Mouse (Mus musculus): ENCODE data around the gene Ldb2. TPM values are rescaled to one million over a fixed set of nuclear protein-coding genes. Genes with fewer than 3 reads are reported as not detected.

Gene Ldb2
- total RNA-seq, 4 experiments from 2014 or later: 62.0 to 71.8 (median 67.8) TPM

DNA sequence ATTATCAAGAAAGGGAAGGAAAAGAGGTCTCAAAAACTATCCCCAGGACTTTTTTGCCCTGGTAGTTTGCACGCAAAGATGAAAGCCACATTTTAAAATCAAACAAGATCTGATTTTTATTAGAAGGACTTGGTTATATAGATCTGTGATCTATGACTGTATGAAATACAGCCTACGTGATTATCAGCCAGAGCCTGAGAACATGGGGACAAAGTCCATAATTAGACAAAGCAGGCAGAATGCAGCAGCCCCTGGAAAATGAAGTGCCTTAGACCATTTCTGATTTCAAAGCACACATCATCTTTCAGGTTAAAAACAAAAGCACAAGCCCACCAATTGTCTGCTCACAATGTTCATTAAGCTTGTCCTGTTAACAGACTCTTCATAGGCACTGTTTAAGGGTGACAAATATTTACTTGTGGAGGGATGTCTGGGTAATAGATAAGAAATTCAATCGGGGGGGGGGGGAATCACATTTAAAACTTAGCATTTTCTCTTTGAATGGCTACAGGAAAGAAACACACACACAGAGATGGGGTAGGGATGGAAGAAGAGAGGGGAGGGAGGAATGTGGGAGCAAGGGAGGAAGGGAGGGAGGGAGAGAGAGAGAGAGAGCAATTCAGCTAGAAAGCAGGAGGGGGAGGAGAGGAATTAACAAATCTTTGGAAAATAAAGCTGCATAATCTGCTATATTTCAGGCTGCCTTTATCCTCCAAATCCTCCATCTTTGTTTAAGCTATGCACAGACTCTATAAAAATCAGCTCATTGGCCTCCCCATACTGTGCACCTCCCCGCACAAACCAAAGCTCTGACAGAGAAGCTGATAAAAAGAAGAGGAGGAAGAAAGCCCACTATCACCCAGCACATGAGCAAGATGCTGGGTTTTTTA, 153.3 kb downstream of the Ldb2 start:
- no peak for DNase-seq (ENCODE audit: low spot score in 2 of 2)

DNA sequence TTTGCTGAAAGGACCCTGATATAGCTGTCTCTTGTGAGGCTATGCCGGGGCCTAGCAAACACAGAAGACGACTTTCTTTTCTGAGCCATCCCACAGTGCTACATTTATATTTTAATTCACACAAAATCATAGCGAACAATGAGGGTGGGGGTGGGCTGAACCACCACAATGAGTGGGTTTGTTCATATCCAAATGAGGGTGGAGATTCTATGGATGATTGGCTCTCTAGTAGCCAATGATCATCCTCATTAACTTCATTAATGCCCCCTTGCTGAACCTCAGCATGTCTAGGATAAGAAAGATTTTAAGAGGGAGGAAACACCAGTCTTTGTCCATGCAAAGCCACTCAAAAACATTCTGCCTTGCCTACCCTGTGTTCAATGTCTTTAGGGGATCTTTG, 156.4 kb downstream of the Ldb2 start:
- no peak for DNase-seq (ENCODE audit: low spot score in 2 of 2)

DNA sequence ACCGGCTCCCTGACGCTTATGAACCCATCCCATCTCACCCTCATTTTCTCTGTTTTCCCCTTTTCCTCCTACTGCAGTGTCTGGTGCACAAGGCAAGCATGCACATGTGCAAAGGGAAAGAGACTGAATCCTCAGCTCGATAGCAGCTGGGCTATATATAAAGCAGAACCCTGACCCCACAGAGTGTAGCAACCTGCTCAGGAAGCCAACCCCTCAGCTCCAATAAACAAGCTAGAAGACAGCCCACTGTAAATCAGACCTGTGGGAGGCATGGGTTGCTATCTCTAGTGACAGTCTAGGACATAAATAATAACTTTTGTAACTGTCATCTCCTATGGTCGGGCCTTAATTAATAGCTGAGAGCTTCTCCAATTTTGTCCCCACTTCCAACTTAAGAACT, 158.4 kb downstream of the Ldb2 start:
- no peak for DNase-seq (ENCODE audit: low spot score in 2 of 2)

DNA sequence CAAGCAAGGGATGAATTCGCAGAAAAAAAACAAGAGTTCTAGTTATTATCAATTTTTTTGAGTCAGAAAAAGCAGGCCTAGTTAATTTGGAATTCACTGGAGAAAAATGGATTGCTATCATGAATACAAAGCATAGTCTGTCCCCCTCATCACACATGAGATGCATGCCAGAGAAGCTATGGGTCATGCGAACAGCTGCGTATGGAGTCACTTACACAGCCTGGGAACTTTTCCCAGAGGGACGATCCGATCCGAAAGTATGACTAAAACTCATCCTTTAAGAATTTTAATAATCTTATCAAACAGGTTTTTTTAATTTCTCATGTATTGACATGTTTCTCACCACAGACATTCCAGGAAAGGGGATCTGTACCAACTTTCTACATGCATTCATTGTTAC, 163.9 kb downstream of the Ldb2 start:
- DNase-seq (ENCODE audit: low spot score in 2 of 2): no peak

DNA sequence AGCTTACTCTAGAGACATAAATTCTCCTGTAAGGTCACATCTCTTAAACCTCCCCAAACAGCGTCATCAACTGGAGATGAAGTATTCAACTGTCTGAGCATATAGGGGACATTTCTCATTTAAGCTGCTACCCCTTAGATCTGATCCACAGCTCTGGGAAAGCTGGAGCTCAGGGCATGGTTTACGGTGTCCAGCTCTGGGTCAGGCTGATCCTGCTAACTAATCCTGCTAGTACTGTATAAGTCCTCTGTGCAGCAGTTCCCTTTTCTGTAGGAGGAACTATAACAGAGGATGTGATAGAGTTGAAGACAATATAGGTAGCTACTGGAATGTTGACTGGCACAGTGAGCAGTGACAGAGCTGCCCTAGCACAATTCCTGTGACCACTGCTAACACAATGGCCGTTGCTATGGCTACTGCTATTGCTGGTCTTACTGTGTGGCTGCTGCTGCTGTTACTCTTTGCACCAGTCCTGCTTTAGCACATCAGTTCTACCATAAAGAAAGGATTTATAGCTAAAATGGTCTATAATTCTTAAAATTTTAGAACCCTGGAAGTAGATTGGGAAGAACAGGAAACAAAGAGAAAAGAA, 170.3 kb downstream of the Ldb2 start:
- DNase-seq (ENCODE audit: low spot score in 2 of 2): no peak

DNA sequence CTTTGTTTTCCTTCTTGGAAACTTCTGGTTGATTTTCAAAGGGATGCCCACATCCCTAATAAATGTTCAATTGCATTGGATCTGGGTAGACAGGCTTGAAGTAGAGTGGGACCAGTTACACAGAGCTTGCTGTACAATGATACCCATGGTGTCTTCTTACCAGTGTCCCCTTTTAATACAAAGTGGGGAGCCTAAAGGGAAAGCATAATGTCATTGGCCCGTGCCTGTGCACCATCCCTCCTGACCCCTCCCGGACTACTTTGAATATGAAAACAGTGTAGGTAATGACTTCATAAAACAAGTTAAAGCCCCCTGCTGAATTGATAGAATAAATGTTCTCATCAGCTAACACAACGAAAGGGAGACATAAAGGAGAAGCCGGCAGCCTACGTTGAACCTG, 172.0 kb downstream of the Ldb2 start:
- DNase-seq (ENCODE audit: low spot score in 2 of 2): no peak

DNA sequence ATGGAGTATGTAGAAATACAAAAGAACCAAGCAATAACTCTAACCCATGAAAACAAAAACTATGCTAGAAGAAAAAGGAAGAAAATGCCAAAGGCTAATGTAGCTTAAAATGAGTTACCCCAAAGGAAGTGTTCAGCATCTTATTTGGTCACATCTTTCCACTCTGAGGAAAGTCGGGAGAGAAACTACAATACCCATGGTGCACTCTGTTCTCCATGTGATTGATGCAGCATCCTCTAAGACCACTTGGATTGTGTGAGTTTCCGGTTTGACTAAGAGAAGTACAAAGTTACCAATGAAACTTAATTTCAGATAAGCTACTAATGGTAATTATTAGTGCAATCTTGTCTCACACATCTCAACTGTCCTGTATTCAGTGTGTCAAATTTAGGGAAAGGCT, 172.6 kb downstream of the Ldb2 start:
- DNase-seq (ENCODE audit: low spot score in 2 of 2): no peak

DNA sequence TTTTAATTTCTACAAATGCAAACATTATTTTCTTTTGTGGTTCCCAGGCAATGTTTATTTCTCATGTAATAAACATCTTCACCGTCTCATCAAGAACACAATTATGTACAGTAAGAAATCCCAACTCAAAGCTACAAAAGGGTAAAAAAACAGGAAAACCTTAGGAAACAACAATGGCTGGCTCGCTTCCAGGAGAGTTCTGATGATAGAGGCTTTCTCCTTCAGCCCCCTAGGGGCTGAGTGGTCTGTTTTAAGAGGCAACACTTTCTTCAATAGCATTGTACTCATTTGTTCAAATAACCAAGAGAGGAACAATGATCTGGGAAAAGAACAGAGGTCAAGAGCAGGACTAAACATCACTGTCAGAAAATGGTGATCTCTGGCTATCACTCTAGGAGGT, 173.4 kb downstream of the Ldb2 start:
- no peak for DNase-seq (ENCODE audit: low spot score in 2 of 2)

DNA sequence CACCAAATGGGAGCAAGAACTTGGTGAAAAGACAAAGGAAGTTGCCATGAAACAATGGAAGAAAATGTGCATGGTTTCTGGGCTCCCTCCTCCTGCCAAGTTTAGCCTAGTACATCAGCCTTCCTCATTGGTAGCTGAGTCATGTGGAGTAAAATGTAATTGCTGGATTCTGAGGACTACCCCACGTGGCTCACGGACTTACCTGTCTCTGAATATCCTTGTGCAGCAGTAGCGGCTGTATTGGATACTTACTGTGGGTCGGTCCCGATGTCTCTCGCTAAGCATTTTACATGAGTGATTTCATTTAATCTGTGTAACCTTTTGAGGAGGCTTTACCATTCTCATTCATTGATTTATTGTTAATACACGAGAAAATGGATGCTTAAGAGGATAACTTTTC, 183.8 kb downstream of the Ldb2 start:
- DNase-seq (ENCODE audit: low spot score in 2 of 2): no peak

DNA sequence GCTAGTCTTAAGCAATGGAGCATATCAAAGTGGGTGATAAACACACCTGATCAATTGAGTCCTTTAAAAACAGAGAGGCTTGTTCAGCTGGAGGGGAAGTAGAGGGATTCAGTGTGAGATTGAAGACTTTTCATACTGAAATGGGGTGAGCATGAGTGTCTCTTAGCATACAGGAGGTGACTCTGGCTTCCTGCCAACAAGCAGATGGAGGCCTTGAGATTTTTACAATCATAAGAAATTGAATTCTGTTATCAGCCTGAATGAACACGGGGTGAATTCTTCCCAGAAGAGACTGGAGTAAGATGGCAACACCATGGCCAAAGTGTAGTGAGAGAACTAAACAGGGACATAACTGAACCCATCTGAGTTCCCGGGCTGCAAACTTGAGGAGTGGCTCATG, 190.6 kb downstream of the Ldb2 start:
- no peak for DNase-seq (ENCODE audit: low spot score in 2 of 2)

DNA sequence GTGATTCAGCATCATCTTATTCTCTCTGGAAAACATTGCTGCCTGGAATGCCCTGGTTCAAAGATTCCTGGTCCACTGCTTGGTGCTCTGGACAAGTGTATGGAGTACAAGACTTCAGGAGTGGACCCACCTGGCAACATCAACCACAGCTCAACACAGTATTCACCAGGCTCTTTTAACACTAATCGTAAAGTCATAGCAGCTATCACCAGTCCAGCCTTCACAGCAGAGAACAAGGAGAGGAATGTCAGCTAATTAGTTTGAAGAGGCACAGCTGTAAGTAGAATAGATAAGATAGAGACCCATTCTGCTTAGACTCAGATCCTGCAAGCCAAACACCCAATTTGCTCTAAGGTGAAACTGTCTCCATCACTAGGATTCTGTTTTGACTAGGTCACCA, 198.1 kb downstream of the Ldb2 start:
- no peak for DNase-seq (ENCODE audit: low spot score in 2 of 2)

DNA sequence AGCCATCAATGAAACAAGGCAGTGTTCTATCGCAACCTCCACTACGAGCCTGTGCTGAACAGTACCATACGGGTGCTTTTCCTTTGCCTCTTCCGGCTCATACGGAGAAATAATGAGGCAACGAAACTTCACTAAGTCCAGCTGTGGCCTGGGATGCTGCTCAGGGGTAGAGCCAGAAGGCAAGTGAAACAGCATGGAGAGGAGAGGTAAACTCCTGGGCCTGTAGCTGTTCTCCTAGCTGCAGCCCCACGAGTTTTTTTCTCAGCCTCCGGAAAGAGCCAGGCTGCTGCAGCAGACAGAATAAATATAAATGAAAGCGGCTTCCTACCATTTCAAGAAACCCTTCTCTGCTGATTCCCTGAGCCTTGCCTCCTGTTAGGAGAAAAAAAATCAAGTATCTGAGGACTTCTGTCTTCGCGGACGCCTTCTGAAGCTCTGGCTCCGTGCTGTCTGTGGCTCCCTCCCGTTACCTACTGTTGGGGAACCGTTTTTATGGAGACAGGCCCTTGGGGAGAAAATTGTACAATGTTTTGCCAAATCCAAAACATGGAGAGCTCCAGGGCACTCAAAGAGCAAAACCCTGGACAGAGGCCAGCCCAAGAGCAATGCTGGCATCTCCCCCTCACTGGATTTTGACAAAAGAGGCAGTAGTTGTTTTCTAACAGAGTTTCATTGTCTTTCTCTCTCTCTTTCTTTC, 205.8 kb downstream of the Ldb2 start:
- DNase-seq (ENCODE audit: low spot score in 2 of 2): peak in 1 of 2 experiments; percentile 18

DNA sequence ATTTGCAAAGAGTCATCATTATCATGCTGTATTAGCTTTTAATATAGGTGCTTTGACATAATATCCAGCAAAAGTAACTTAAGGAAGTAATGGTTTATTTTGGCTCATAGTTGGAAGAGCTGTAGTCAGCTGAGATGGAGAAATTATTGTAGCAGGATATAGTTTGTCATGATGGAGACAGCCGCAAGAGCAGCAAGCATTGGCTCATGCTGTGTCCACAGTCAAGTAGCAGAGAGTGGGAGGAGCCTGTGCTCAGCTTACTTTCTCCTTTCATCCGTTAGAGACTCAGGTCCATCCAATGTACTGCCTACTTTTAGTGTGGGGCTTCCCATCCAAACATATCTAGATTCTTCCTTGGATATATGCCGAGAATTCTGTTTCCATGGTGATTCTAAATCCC, 208.7 kb downstream of the Ldb2 start:
- DNase-seq (ENCODE audit: low spot score in 2 of 2): no peak

DNA sequence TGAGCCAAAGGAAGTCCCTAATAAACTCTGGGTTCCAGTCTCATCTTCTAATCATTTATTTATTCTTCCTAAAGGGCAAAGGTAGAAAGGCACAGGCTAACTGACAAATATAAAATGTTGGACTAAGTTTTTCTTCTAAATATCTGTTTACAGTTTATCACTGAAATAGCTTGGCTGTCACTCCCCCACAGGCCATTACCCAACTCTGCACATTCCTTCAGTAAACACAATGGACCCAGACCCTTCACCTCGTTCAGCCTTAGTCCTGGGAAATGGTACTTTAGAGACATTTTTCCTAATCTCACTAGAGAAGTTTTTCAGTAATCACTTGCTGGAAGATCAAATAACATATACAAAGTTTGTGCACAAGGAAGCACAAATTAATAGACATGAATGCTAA, 210.2 kb downstream of the Ldb2 start:
- no peak for DNase-seq (ENCODE audit: low spot score in 2 of 2)

DNA sequence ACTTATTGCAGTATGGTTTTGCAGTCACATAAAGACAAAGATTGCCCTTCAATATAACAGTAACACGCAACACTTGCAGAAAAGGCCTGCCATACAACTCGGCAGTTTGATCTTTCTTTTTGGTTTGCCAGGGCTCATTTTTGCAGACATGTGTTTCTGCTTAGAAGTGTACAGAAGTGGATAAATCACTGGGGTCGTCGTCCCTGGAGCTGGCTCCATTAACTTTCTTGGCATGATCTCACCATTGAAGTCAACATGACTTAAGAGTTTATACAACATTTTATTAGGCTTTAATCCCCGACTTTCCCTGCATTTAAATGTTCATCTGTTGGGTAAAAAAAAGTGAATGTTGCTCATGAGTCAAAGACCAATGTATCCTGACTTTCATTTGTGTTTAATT, 212.9 kb downstream of the Ldb2 start:
- no peak for DNase-seq (ENCODE audit: low spot score in 2 of 2)

DNA sequence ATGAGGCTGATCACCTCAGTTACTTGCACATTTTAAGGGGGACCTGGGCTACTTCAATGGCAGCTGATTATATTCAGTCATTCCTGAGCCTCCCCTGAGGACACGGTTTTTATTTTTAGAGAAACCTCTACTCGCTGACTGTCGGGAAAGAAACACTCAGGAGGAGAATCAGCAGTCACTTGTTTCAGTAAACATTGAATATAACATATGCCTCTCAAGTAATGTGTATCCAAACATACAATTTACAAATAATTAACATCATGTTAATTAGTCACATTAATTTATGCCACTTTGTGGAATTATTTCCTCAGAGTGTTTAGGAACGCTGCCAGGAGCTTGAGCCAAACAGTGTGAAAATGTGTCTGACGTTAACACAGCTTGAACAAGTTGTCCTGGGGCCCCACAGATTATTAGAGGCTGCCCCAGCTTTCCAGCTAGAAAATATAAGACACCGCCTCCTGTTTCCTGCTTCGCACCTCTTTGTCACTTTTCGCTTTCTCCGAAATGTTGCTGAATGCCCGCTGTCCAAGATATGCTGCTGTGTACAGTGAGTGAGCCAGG, 219.5 kb downstream of the Ldb2 start:
- no peak for DNase-seq (ENCODE audit: low spot score in 2 of 2)

DNA sequence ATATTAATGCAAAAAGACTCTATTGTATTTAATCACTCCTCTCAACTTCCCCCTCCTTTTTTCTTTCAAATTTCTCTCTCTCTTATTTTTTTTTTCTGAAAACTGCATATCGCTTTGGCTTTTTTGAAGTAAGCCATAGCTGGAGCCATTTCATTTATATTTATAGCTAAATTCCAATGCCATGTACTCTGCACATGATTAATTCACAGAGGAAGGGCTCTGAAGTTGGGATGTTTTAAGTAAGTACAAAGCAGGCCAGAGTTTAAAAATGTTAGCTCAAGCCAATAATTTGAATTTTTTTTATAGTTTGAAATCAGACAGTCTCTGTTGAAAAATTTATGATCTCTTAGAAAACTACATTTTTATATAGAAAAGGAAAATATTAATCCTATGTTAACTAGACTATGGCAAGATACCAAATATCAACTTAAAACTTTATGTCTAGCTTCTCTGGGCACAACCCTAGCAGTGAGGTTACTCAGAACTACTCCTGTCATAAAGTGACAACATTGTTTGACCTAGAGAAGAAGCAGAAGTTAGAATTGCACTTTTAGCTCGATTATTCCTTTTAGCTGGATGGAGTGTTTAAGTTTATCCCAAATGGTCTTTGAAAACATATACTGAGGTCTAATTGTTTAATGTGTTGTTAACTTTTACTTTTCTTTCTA, 222.7 kb downstream of the Ldb2 start:
- DNase-seq (ENCODE audit: low spot score in 2 of 2): no peak

DNA sequence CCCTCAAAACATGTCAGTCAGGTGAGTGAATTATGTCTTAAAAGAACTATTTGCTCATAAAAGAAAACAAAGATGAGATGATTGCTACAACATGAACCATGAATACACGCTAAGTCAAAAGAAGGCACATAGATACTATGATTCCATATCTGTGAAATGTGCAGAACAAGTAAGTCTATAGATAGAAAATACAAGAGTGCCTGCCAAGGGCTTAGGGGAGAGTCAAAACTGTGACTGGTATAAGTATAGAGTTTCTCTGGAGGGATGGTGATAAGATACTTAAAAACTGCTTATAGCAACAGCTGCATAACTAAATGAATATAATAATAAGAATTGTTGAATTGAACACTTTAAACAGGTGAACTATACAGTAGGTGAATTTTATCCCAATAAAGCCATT, 224.8 kb downstream of the Ldb2 start:
- no peak for DNase-seq (ENCODE audit: low spot score in 2 of 2)

DNA sequence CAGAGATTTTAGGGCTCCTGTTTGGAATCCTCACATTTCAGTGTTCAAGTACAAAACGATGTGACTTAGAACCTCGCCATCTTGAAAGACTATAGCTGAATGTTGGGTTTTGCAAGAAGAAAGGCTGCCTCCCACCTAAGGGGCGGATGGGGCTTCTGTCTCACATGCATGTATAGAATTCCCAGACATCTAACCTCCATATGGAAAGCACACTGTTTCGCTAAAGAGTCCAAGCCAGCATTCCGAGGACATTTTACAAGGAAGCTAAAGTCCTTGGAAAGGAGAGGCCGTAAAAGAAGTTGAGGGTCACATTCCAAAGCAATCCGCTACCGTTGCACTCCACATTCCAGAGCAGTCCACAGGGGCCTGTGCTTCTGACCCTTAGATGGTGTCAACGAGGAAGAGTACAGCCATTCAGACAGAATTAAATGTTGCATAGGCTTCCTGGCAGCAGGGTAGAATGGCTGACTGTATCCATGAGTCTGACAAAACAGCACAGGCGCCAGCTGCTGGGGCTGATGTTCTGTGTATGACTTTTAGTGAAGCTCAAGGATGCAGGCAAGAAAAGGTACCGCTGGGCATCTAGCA, 245.6 kb downstream of the Ldb2 start:
- no peak for DNase-seq (ENCODE audit: low spot score in 2 of 2)

DNA sequence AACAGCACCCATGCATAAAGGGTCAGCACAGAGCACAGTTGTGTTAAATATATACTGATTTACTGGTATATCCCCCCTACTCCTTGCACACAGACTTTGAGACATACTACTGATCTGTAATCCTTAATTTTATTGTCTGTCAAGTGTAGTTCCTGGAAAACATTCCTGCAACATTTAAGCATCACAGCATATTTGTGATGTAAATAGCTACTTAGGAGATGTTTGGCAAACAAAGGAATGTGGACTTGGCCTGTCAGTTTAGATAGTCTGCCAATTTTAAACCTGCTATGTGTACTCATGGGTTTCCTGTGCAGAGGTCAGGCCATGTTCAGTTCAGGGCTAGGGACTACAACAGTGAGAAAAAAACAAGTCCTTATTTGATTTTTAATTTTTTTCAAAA, 246.3 kb downstream of the Ldb2 start:
- no peak for DNase-seq (ENCODE audit: low spot score in 2 of 2)

DNA sequence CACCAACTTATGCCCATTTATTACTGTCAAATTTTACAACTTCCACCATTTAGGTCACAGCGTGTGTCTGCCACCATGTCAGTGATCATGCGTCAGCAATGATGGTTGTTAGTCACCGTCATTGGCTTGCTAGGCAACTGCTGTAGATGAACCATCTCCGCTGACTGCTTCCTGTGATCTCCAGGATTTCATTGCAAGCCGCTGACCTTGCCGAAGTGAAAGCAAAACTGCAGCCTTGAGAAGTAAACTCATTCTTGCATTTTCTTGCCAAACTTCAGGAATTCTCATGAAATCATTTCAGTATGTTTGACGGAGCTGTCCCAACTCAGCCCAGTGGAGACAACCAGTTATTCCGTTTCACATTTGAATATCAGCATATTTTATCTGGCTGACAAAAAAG, 247.4 kb downstream of the Ldb2 start:
- no peak for DNase-seq (ENCODE audit: low spot score in 2 of 2)
